Mouse (Mus musculus) central nervous system, embryonic 18 days (tissue): ENCODE results near the gene Hmgb4. TPM values are rescaled to one million over a fixed set of nuclear protein-coding genes. Genes with fewer than 3 reads are reported as not detected.

Experiments
- polyA plus RNA-seq: library from polyadenylated mRNA; depleted of rRNA; stranded (reverse); fragments of >200 nt; gene quantifications from 2 replicates; pipeline ENCODE4 v1.2.3, GENCODE M21; 2012; rRNA removed

Hmgb4 gene
- not detected in 2 replicates for polyA plus RNA-seq

GRCm38 (mm10) chr4:128260907-128261560 lies at the start of gene Hmgb4:
Gene Hmgb4, minus strand, starts transcription at chr4:128260957.

